Mouse (Mus musculus): ENCODE results near the gene Cenpc1. TPM values are rescaled to one million over a fixed set of nuclear protein-coding genes. Genes with fewer than 3 reads are reported as not detected.

Cenpc1 gene
- total RNA-seq, 2 experiments from 2014 or later = 26.7 to 28.1 TPM

DNA sequence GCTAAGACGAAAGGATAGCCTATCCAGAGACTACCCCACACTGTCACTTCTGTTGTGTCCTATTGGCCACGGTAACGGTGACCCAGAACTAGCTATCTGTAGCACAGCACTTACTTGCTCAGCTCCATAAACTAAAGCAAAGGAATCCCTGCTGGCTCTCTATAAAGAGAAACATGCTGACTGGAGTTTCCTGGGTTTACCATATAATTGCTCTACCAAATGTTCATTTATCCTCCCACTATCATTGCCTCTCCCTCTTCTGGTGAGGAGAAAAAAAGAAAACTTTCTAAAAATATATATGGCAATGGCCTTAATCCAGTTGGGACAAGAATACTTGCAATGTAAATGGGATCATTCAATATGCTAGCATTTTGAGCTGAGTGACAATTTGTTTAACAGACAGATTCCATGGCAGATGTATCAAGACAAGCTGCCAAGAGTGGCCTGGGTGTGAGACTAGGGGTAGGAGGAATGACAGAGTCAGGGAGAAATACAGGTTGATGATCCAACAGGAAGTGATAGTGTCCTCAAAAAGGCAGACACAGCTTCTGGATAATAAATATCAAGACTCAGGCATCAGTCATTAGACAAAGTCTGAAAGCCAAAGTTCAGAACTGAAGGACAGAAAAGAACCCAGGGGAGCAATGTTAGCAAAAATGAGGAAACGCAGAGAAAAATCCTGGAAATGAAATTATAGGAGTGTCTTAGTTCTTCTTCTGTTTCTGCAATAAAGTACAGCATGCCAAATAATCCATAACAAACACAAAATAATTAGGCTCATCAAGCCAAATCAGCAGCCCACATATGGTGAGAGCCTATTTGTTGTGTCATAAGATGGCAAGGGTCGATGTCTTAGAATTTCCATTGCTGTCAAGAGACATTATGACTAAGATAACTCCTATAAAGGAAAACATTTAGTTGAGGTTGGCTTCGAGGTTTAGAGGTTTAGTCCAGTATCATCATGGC is 68.6 kb downstream of the Cenpc1 start:
- DNase-seq (ENCODE audit: low spot score in 2 of 2) = peak; percentile 30 to 34

DNA sequence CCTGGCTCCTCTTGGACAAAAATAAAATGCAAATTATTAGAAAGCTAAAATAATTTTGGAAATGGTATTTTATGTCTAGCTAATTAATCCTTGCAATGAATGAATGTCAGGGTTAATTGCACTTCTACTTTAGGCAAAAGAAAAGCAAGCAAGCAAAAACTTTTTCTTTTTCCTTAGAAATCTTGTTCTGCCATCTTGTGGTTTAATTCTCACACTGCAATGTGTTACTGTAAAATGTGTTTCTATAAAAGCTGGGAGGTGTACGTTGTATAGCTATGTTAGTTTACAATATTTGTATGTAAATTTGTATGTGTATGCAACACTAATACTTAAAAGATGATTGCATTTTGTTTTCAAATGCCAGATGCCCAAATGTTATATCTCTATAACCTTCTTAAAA is 70.8 kb downstream of the Cenpc1 start:
- DNase-seq (ENCODE audit: low spot score in 2 of 2) = no peak

DNA sequence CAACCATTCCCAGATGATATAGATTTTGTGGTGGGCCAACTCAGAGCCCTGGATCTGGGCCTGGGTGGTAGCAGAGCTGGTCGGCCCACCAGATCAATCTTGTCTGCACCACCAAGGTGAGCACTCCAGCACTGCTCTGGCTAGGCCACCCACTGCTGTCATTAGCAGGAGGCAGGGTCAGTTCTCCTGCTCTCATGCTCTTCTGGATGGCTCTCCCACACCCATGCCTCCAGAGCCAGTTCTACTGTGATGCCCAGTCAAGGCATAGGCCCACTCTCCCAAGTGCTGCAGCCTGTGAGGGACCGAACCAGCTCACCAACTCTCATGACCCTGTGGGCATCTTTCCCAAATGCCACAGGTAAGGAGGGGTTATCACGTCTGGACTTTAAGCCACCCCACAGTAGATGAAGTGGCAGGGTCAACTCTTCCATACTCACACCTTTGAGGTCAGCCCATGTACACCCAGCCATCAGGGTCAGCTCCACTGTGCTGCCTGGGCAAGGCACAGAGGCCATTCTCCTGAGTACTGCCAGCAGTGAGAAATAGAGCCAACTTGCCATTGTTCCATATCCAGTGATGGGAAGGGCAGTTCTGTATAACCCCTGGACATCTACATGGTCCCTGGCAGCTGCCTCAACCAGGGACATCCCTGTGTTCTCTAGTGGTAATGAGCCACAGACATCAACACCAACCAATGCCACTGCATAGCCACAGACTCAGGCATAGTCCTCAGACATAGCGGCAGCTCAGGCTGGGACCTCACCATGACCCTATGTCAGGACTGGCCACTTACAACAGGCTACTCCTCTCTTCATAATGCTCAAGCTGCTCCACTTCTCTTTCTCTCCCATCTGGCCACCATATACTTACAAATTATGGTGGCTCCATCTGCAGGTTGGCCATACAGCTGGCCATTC is 72.3 kb downstream of the Cenpc1 start:
- no peak for DNase-seq (ENCODE audit: low spot score in 2 of 2)

DNA sequence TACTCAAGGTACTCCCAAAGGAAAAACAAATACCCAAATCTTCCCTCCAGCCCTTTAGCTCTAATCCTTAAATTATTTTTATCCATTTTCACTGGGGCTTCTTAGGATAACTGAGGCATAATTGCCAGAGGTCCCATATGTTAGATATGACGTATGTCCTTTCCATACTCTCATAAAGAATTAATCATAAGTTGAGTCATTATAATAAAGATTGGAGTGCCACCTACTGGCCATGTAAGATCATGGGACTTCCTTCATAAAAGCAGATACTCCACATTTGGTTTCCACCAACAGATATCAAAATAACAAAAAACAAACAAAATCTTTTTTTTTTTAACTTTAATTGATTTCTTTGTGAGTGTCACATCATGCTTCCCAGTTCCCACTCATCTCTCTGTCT is 73.3 kb downstream of the Cenpc1 start:
- peak in 1 of 2 experiments; percentile 25 for DNase-seq (ENCODE audit: low spot score in 2 of 2)

DNA sequence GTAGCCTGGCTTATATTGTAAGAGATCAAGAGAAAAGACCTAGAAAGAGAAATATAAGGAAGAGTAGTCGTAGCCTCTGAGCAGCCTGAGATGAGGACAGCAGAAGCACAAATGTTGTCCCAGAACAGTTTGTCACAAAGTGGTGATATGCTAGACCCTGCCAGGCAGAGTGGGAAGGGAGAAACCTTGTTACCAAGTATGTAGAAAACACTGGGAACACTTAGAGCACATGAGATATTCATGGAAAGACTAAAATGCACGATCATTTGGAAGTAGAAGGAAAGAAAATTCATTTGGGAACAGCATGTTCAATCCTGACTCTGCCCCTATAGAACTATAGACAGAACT is 77.9 kb downstream of the Cenpc1 start:
- DNase-seq (ENCODE audit: low spot score in 2 of 2) = no peak

DNA sequence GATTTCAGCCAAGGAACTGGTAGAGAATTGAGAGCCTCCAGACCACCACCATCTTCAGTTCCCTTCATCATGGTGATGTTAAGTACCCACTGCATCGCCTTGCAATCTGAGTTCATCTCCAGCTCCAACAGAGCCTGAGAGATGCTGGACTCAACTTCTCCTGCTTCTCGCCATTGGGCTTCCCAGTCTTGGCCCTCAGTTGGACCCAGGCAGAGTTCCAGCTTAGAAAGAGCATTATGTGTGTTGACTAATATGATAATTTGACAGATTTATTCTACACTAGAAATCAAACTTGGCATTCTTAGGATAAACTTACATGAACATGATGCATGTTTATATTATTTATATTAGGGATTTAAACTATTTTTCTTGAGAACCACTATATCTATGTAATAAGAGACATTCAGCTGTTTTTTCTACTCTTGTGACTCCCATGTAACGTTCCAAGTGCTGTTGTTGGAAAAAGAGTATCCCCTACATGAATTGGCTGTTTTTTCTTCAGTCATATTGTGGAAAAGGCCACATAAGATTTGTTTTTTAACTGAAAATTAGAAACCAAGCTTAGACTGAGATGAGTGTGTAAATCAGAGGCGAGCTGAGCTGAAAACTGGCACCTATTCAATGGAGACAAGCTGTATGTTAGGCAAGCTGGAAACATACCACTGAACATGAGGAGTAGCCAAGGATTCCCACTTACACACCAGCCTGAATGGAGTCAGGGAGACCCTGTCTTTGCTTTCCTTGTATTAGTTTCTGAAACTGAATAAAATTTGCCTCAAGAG is 78.5 kb downstream of the Cenpc1 start:
- DNase-seq (ENCODE audit: low spot score in 2 of 2) = no peak

DNA sequence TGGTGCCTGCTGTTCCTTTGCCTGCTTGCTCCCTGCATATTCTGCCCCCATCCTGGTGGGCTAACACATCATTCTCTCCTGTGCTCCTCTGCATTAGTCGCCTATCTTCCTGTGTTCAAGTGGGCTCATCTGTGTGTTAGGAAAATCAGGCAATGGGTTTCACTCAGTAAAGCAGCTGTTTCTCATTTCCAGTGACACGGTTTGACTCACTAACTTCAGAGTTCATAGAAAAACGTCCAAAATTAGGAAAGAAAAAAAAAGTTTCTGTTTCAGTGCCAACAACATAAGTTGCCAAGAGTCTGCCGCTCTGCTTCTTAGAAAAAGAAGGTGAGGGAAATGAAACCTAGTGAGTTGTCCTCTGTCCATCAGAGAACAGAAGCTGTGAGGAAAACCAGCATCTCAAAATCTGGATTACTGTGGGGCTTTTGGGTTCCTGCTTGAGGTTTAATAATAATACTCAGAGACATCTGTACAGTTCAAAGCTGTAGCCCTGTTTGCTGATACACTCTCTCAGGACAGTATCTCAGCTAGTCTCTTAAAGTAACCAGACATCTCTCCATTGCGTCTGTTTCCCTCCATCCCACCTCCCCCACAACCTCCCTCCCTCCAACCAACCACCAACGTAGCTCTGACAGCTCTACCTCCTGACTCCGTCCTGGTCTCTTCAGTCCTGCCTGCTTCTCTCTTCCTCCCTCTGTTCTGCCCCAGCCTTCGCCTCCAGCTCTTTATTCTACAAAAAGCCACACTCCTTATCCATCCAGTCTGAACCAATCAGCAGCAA is 87.5 kb downstream of the Cenpc1 start:
- DNase-seq (ENCODE audit: low spot score in 2 of 2) = no peak

DNA sequence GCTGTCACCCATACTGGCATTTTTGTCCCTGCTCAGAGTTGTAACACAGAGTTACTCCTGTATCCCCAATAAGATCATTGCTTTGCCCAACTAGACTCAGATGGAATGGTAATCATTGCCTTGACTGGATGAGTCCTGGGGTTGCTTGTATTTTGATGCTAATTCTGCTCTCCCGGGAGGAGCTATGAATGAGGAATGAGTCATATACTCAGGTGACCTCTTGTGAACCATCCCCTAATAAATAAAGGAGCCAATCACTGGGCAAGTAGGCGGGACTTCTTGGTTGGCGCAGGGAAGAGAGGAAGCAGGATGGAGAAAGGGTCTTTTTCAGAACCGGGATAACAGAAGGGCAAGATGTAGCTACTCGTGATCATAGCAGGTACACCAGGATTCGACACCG is 102.6 kb downstream of the Cenpc1 start:
- no peak for DNase-seq (ENCODE audit: low spot score in 2 of 2)

Other genes with a start within 250 kb of the Cenpc1 start
- not detected for gene Stap1, start 6.2 kb upstream of the Cenpc1 start, total RNA-seq (2021)
- gene Uba6, start 107.2 kb upstream of the Cenpc1 start, total RNA-seq (2021) = 10 to 100 TPM; 16.7 to 18.3 TPM
- not detected for gene Gnrhr, start 132.3 kb upstream of the Cenpc1 start, total RNA-seq (2021)
- not detected for gene Tmprss11c, start 223.7 kb upstream of the Cenpc1 start, total RNA-seq (2021)

All from layer of hippocampus, postnatal 10 days (tissue).